Mouse (Mus musculus): ENCODE results near the gene Edn3.

Edn3 gene

GRCm38 (mm10) chr2:174796998-174797397 is 36.6 kb downstream of the Edn3 start:
- DNase-seq (ENCODE audit: low spot score), result no peak

- DNase-seq (ENCODE audit: low spot score), result no peak
These were observed 37.2 kb downstream of the Edn3 start for GRCm38 (mm10) chr2:174797495-174798068.

GRCm38 (mm10) chr2:174802453-174802852 is 42.0 kb downstream of the Edn3 start:
- DNase-seq (ENCODE audit: low spot score), result no peak

GRCm38 (mm10) chr2:174803661-174804060 is 43.2 kb downstream of the Edn3 start:
- DNase-seq (ENCODE audit: low spot score), result peak; percentile 10

- no peak for DNase-seq (ENCODE audit: low spot score)
These were observed 47.5 kb downstream of the Edn3 start for GRCm38 (mm10) chr2:174807900-174808299.

GRCm38 (mm10) chr2:174809296-174809695 is 48.9 kb downstream of the Edn3 start:
- DNase-seq (ENCODE audit: low spot score), result peak; percentile 3

GRCm38 (mm10) chr2:174813306-174813705 is 52.9 kb downstream of the Edn3 start:
- DNase-seq (ENCODE audit: low spot score), result no peak

- DNase-seq (ENCODE audit: low spot score), result no peak
These were observed 55.7 kb downstream of the Edn3 start for GRCm38 (mm10) chr2:174816163-174816562.

- DNase-seq (ENCODE audit: low spot score), result no peak
These were observed 59.9 kb downstream of the Edn3 start for GRCm38 (mm10) chr2:174820286-174820685.

GRCm38 (mm10) chr2:174827829-174828228 is 67.4 kb downstream of the Edn3 start:
- DNase-seq (ENCODE audit: low spot score), result no peak

- no peak for DNase-seq (ENCODE audit: low spot score)
These were observed 73.2 kb downstream of the Edn3 start for GRCm38 (mm10) chr2:174833608-174834007.

Measured in yolk sac, embryonic 10.5 days (tissue).